Mouse (Mus musculus): Measurements from ENCODE around the gene Gdf15.

Gene Gdf15

DNA sequence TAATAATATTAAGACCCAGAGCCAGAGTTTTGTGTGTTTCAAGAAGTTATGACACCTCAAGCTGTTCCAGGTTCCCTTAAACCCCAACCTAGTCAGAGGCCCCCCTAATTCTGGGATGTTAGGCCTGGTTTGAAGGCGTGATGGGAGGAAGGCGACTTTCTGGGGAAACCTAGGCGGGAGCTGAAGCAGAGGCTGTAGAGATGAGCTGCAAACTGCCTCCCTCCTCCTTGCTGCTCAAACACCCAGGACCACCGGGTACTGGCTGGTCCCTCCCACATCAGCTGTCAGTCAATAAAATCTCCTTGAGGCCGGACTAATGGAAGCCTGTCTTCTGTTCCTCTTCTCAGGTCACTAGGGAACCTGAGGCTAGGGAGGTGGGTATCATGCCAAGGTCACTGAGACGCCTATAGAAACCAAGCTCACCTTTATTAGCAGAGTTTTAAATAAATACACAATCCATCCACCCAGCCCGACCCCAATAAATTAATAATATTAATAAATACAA lies 3.2 kb downstream of the Gdf15 start:
- CTCF ChIA-PET = interaction anchor here (0.6 to 8.6 kb wide), 44 partner anchors 8 to 276 kb away, joined by 3 to 206 read pairs (median 6); partner anchors contain the start of genes Lsm4 (in 3 of the 4), Lrrc25 (in 2 of the 4), Ell (in 1 of the 4) and Gm3336 (in 1 of the 4)
- POLR2A ChIA-PET = interaction anchor here (0.7 to 32.6 kb wide), 38 partner anchors 8 to 268 kb away, joined by 3 to 1017 read pairs (median 9); partner anchors contain the start of genes Arrdc2 (in 3 of the 4), Jund (in 3 of the 4), Lsm4 (in 3 of the 4) and Lrrc25 (in 2 of the 4)

- POLR2A ChIA-PET = interaction anchor here in 3 of 4 experiments (0.8 to 32.6 kb wide), 12 partner anchors 11 to 213 kb away, joined by 3 to 1017 read pairs (median 4); partner anchors contain the start of genes Jund (in 3 of the 3), Arrdc2 (in 1 of the 3), Lrrc25 (in 1 of the 3) and Pgpep1 (in 1 of the 3)
- CTCF ChIA-PET = interaction anchor here in 1 of 4 experiments (0.6 to 8.6 kb wide), 5 partner anchors 18 to 263 kb away, joined by 3 to 206 read pairs (median 3); partner anchors contain the start of genes Jund and Ssbp4
Observed at GRCm38 (mm10) chr8:70627041-70627440, 5.2 kb downstream of the Gdf15 start.

DNA sequence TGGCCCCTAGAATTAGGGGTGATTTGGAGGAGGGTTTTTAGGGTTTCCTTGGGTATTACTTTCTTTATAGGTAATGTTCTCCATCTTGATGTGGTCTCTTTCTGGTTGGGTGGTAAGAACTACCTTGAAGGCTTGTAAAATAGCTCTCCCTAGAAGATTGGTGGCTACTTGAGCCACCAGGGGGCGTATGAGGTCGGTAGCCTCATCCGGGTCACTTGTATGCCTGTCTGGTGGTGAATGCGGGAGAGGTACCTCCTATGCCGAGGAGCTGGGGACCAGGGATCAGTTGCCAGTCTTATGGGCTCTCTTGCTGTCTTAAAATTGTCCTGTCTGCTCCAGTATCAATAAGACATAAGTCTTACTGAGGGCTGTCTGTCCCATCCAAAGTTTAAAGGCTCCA lies 7.2 kb downstream of the Gdf15 start:
- ChIA-PET CTCF (interaction anchor here (0.6 to 8.6 kb wide), 32 partner anchors 8 to 607 kb away, joined by 3 to 206 read pairs (median 4); partner anchors contain the start of genes Lsm4 (in 2 of the 4), Ell (in 1 of the 4), Gm3336 (in 1 of the 4) and Klhl26 (in 1 of the 4)), POLR2A (interaction anchor here in 2 of 4 experiments (0.6 to 32.6 kb wide), 14 partner anchors 8 to 73 kb away, joined by 3 to 1017 read pairs (median 6); partner anchors contain the start of genes Lsm4 (in 2 of the 2), Jund (in 1 of the 2), Pgpep1 (in 1 of the 2) and Ssbp4 (in 1 of the 2))

GRCm38 (mm10) chr8:70622220-70622619 lies 10.0 kb downstream of the Gdf15 start:
- POLR2A ChIA-PET = interaction anchor here in 3 of 4 experiments (0.6 to 32.6 kb wide), 10 partner anchors 8 to 146 kb away, joined by 3 to 1017 read pairs (median 16); partner anchors contain the start of genes Jund (in 1 of the 3), Lsm4 (in 1 of the 3), Pgpep1 (in 1 of the 3) and Ssbp4 (in 1 of the 3)
- CTCF ChIA-PET = interaction anchor here in 2 of 4 experiments (1.6 to 2.0 kb wide), 2 partner anchors 7 to 12 kb away, joined by 4 to 6 read pairs; no protein-coding TSS in a partner anchor

GRCm38 (mm10) chr8:70618888-70619334 lies 13.3 kb downstream of the Gdf15 start:
- ChIA-PET CTCF (interaction anchor here in 3 of 4 experiments (0.5 to 5.7 kb wide), 11 partner anchors 9 to 288 kb away, joined by 3 to 26 read pairs (median 5); no protein-coding TSS in a partner anchor), POLR2A (interaction anchor here (0.6 to 7.4 kb wide), 26 partner anchors 9 to 278 kb away, joined by 3 to 65 read pairs (median 5); partner anchors contain the start of genes Rpl18a (in 2 of the 4), Ssbp4 (in 2 of the 4), Arrdc2 (in 1 of the 4) and Gdf15 (in 1 of the 4))

- POLR2A ChIA-PET = interaction anchor here (0.6 to 7.4 kb wide), 31 partner anchors 8 to 480 kb away, joined by 3 to 65 read pairs (median 5); partner anchors contain the start of genes Lsm4 (in 2 of the 4), Pgpep1 (in 2 of the 4), Rpl18a (in 2 of the 4) and Ssbp4 (in 2 of the 4)
- CTCF ChIA-PET = interaction anchor here in 3 of 4 experiments (0.7 to 5.7 kb wide), 6 partner anchors 8 to 227 kb away, joined by 3 to 26 read pairs (median 6); no protein-coding TSS in a partner anchor
Observed at GRCm38 (mm10) chr8:70617985-70618384, 14.3 kb downstream of the Gdf15 start.

DNA sequence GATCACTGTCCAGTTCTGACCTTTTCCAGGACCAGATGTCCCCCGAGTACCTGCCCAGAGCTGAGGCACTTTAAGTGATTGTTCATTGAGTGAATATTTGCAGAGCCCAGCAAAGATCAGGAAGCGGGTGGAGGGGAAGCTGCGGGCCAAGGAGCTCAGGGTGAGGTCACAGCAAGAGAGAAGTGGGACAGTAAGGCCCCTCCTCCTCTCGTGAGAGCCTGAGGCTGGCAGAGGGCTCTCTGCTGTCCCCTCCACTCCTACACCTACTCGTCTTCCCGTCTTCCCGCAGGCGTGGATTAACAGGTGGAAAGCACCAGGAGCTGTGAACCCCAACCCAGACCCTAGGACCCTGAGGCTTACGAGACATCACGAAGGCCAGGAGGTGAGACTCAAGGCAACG lies 15.6 kb downstream of the Gdf15 start:
- CTCF ChIA-PET = interaction anchor here in 3 of 4 experiments (0.6 to 5.7 kb wide), 11 partner anchors 8 to 771 kb away, joined by 3 to 26 read pairs (median 3); no protein-coding TSS in a partner anchor
- POLR2A ChIA-PET = interaction anchor here in 3 of 4 experiments (0.5 to 7.4 kb wide), 36 partner anchors 8 to 281 kb away, joined by 3 to 65 read pairs (median 4); partner anchors contain the start of genes Arrdc2 (in 2 of the 3), Jund (in 2 of the 3), Lsm4 (in 2 of the 3) and Pgpep1 (in 2 of the 3)

DNA sequence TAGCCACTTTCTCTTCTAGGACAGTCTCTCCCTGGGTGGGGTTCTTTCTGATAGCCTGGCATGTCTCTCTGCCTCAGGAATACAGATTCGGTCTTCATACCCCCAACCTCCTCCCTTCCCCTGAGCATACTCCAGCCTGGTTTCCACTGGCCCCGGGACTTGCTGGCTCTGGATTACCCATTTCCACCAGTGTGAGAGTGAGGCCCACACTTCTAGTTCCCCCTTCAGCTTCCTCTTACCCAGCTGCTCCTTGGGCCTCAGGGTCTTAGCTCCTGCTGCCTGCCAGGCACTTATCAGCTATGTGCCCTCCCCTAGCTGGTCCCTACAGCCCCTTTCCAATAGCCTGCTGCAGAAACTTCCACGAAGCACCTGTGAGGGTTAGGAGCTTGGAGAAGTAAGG lies 16.4 kb downstream of the Gdf15 start, which contains the start of gene Lrrc25:
Lrrc25 (plus strand) TSS at position 262 of the 400 bp plus-strand sequence.
- POLR2A ChIA-PET = interaction anchor here in 3 of 4 experiments (0.6 to 7.4 kb wide), 26 partner anchors 7 to 224 kb away, joined by 3 to 65 read pairs (median 5); partner anchors contain the start of genes Arrdc2 (in 2 of the 3), Lsm4 (in 2 of the 3), Pgpep1 (in 2 of the 3) and Ssbp4 (in 2 of the 3)

GRCm38 (mm10) chr8:70615281-70615680 lies 17.0 kb downstream of the Gdf15 start:
- CTCF ChIA-PET = interaction anchor here in 2 of 4 experiments (1.2 to 5.7 kb wide), 4 partner anchors 10 to 138 kb away, joined by 3 to 26 read pairs (median 9); no protein-coding TSS in a partner anchor
- POLR2A ChIA-PET = interaction anchor here in 3 of 4 experiments (0.6 to 7.4 kb wide), 15 partner anchors 9 to 84 kb away, joined by 3 to 65 read pairs (median 6); partner anchors contain the start of genes Lsm4 (in 2 of the 3), Gdf15 (in 1 of the 3), Jund (in 1 of the 3) and Pgpep1 (in 1 of the 3)

More for the DNA sequence above, 16.4 kb downstream of the Gdf15 start, which contains the start of gene Lrrc25:
- CTCF ChIA-PET = interaction anchor here in 3 of 4 experiments (0.6 to 5.7 kb wide), 11 partner anchors 9 to 771 kb away, joined by 3 to 26 read pairs (median 3); no protein-coding TSS in a partner anchor

DNA sequence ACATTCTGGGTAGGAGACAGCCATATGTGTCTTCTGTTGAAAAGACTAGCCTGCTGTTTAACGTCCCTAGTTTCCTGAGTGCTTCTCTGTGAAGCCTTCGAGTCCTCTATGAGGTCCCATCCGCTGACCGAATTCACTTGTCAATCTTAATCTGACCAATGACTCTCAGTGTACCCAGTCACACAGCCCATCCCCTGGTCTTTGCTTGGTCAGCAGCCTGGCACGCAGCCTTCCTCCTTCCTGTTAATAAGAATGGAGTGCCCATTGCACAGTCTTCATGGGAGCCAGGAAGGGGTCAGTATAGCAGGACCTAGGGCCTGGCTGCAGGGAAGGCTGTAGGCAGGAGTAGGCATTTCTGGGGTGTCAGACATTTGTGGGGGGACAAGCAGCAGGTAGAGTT lies 17.8 kb downstream of the Gdf15 start:
- POLR2A ChIA-PET = interaction anchor here in 2 of 4 experiments (0.7 to 5.6 kb wide), 13 partner anchors 8 to 84 kb away, joined by 3 to 46 read pairs (median 5); partner anchors contain the start of genes Lsm4 (in 2 of the 2), Gdf15 (in 1 of the 2) and Jund (in 1 of the 2)
- CTCF ChIA-PET = interaction anchor here in 1 of 4 experiments (3.4 to 5.7 kb wide), 2 partner anchors 11 to 15 kb away, joined by 15 to 26 read pairs; no protein-coding TSS in a partner anchor

- POLR2A ChIA-PET = interaction anchor here in 2 of 4 experiments (1.0 to 5.6 kb wide), 11 partner anchors 15 to 85 kb away, joined by 3 to 46 read pairs (median 4); partner anchors contain the start of genes Jund (in 2 of the 2) and Gdf15 (in 1 of the 2)
- CTCF ChIA-PET = interaction anchor here in 3 of 4 experiments (0.6 to 3.4 kb wide), 4 partner anchors 11 to 149 kb away, joined by 3 to 15 read pairs (median 4); no protein-coding TSS in a partner anchor
Observed at GRCm38 (mm10) chr8:70613763-70614162, 18.5 kb downstream of the Gdf15 start.

DNA sequence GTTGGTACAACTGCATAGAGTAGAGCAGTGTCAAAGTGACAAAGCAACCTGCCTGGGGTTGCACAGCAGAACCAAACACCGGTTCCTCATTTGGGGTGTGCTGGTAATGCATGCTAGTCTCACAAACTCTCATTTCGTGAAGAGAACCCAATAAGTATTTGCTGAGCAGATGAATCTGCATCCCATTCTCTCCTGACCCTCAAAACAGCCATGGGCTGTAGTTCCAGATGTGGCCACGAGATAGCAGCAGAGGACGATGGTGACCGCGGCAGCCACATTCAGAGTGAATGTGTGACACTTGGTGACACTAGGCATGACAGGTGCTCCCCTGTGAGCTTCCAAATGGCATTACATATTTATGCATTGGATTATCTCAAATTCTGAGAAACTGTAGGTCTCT lies 20.4 kb downstream of the Gdf15 start:
- POLR2A ChIA-PET = interaction anchor here (0.6 to 10.0 kb wide), 38 partner anchors 9 to 619 kb away, joined by 3 to 161 read pairs (median 6); partner anchors contain the start of genes Jund (in 3 of the 4), Arrdc2 (in 2 of the 4), Lsm4 (in 2 of the 4) and Fkbp8 (in 1 of the 4)
- CTCF ChIA-PET = interaction anchor here (0.5 to 5.7 kb wide), 58 partner anchors 9 to 1064 kb away, joined by 3 to 51 read pairs (median 3); partner anchors contain the start of genes Lsm4 (in 2 of the 4), Arrdc2 (in 1 of the 4), Ell (in 1 of the 4) and Gm3336 (in 1 of the 4)

DNA sequence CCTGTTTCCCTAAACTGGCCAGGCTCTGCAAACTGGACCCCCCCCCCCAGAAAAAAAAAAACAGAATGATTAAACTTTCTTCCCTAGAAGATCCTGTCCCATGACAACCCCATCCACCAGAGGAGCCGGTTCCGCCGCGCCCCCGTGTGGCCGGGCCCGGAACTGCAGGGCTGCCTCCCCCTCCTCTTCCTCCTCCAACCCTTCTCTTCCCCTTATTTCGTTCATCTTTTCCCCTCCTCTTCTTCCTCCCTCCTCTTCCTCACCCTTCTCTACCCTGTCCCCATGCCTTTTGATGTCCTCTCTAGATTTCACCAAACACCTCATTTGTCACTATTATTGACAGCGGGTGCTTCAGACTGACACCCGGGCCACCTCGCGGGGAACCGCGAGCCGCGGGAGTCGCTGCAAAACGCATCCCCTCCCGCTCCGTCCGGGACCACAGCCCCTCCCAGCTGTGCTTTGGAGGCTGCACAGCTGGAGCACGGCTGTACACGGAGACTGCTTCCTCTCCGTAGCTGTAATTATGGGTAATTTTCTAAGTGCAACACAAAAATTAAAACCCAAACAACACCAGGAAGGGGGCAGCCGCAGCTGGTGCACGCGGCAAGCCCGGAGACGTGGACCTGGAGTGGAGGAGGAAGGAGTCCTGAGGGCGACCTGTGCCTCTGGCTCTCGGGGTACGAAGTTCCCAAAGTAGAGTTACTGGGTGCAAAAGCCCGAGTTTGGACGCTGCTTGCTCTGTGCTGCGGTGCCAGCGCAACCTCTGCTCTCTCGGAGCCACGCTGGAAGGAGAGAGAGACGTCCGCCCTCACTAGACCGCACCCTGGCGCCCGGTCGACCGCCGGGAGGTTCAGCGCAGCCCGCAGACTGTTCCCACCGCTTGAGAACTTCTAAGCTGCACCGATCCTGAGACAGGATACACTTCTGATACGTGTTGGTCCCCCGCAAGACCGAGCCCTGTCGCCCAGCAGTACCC lies 21.2 kb downstream of the Gdf15 start:
- CTCF ChIA-PET = interaction anchor here (0.5 to 5.7 kb wide), 63 partner anchors 7 to 1064 kb away, joined by 3 to 51 read pairs (median 4); partner anchors contain the start of genes Gm3336 (in 2 of the 4), Lsm4 (in 2 of the 4), Ell (in 1 of the 4) and Isyna1 (in 1 of the 4)
- POLR2A ChIA-PET = interaction anchor here (0.6 to 10.0 kb wide), 59 partner anchors 8 to 232 kb away, joined by 3 to 161 read pairs (median 7); partner anchors contain the start of genes Jund (in 3 of the 4), Arrdc2 (in 2 of the 4), Gdf15 (in 2 of the 4) and Lsm4 (in 2 of the 4)

DNA sequence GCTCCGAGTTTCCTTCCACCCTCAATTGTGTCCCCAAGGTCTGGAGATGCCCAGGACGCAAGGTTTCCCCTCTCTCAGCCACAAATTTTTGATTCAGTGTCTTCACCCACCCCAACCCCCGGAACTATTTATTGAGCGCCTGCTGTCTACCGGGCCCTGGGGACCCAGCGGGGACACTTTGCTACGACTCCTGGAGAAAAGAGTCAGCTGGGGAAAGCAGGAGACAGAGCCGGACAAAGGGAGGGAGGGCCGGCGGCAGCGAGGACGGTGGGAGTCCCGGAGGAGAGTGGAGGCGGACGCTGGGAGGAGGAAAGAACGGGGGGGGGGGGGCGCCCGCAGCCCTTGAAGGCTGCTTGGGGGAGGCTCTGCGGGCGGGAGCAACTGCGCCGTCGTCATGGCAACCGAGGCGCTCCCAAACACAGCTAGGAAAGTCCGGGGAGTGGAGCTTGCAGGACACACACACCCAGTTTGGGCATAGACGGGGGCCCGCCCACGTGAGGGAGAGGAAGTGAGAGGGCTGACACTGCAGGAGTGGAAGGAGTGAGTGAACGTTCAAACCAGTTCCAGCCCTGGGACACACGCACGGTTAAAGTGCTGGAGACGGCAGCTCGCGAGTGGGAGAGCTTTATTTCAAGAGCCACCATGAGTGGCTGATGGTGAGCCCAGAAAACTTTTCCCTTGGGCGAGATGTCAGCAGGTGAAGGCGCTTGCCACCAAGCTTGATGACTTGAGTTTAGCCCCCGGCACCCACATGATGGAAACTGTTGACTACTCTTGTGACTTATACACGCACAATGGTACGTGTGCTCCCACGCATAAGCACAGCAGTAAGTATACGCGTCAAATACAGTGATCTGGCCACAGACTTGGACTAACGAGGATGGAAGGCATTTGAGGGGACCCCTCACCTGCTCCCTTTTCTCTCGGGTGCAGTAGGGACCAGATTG lies 22.1 kb downstream of the Gdf15 start:
- CTCF ChIA-PET = interaction anchor here (0.6 to 5.7 kb wide), 64 partner anchors 8 to 1598 kb away, joined by 3 to 51 read pairs (median 4); partner anchors contain the start of genes Arrdc2 (in 2 of the 4), Gm3336 (in 2 of the 4), Ell (in 1 of the 4) and Fkbp8 (in 1 of the 4)
- POLR2A ChIA-PET = interaction anchor here (0.5 to 10.0 kb wide), 139 partner anchors 8 to 1004 kb away, joined by 3 to 161 read pairs (median 5); partner anchors contain the start of genes Arrdc2 (in 3 of the 4), Ell (in 3 of the 4), Fkbp8 (in 3 of the 4) and Jund (in 3 of the 4)

Measured in embryonic stem cell, embryonic (primary cell).